In the genomic region with DNA sequence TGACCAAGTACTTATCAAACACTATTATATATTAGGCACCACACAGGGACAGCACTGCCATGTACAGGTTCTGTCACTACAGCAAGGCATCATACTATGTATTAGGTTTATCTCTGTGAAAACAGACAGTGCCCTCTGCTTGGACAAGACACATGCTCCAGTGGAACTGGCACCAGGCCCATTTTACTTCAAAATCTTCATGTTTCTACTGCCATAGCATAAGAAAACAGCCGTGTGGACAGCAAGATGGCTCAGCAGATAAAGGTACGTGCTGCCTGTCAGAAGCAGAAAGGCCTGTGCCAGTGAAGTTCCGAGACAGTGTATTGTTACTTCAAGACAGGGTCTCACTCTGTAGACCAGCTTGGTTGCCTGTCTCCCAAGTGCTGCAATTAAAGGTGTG, we compare ENCODE assay signal across 24 mouse cellular contexts. TPM values are rescaled to one million over a fixed set of nuclear protein-coding genes. Genes with fewer than 3 reads are reported as not detected.
A peak's percentile ranks its signal among the peaks of the same experiment; 100 is the strongest.
DNase-seq lines count a peak whose midpoint lies in the region; ATAC-seq lines count a peak whose summit lies in the region.
"Had no signal": no experiment of that assay in that cellular context is flagged by ENCODE, and none has a peak within 500 bp of the region (broad histone marks: within the 10 kb centered on the region; RNA-seq: fewer than 3 reads in every experiment).

No protein-coding gene starts in this region.

- H3K4me3 ChIP-seq in liver, embryonic 16.5 days (ENCODE audit: low read depth, low read length) = no peak overlapping the region
- H3K4me3 ChIP-seq in limb, embryonic 10.5 days = no peak overlapping the region
- H3K4me3 ChIP-seq: embryonic facial prominence, embryonic 15.5 days; forebrain, embryonic 10.5 days; hindbrain, embryonic 13.5 days; intestine, embryonic 15.5 days; limb, embryonic 12.5 days; midbrain, embryonic 15.5 days; myocyte; neural tube, embryonic 13.5 days had no signal

- no peak overlapping the region for H3K4me2 ChIP-seq in liver, embryonic 16.5 days (ENCODE audit: low read depth, low read length)
- H3K4me2 ChIP-seq: embryonic facial prominence, embryonic 15.5 days; hindbrain, embryonic 13.5 days; intestine, embryonic 15.5 days; limb, embryonic 12.5 days; midbrain, embryonic 15.5 days; neural tube, embryonic 13.5 days had no signal

- no peak overlapping the region for H3K9ac ChIP-seq in liver, embryonic 16.5 days (ENCODE audit: low read depth, low read length)
- H3K9ac ChIP-seq: embryonic facial prominence, embryonic 15.5 days; forebrain, postnatal 0 days; hindbrain, embryonic 13.5 days; intestine, embryonic 15.5 days; limb, embryonic 12.5 days; midbrain, embryonic 15.5 days; neural tube, embryonic 13.5 days had no signal

- peaks cover 10% of the 10 kb centered on the region for H3K4me1 ChIP-seq in liver, embryonic 16.5 days (ENCODE audit: control insufficient read depth, low read depth, low read length)
- H3K4me1 ChIP-seq in limb, embryonic 10.5 days = no peaks in the 10 kb centered on the region
- H3K4me1 ChIP-seq: embryonic facial prominence, embryonic 15.5 days; forebrain, embryonic 10.5 days; hindbrain, embryonic 13.5 days; intestine, embryonic 15.5 days; limb, embryonic 12.5 days; midbrain, embryonic 15.5 days; neural tube, embryonic 13.5 days had no signal

- H3K27ac ChIP-seq in liver, embryonic 16.5 days (ENCODE audit: low read length) = peak overlapping the region; percentile 41; the same call in 1 of the 2 replicates
- no peak overlapping the region for H3K27ac ChIP-seq in limb, embryonic 10.5 days
- H3K27ac ChIP-seq: embryonic facial prominence, embryonic 15.5 days; forebrain, embryonic 10.5 days; hindbrain, embryonic 13.5 days; intestine, embryonic 15.5 days; limb, embryonic 12.5 days; midbrain, embryonic 15.5 days; neural tube, embryonic 13.5 days had no signal

- H3K27me3 ChIP-seq in liver, embryonic 16.5 days (ENCODE audit: control insufficient read depth, insufficient read depth, low read depth, low read length) = no peaks in the 10 kb centered on the region
- no peaks in the 10 kb centered on the region for H3K27me3 ChIP-seq in limb, embryonic 10.5 days (ENCODE audit: low read depth, poor library complexity, severe bottlenecking)
- H3K27me3 ChIP-seq: embryonic facial prominence, embryonic 15.5 days; hindbrain, embryonic 13.5 days; intestine, embryonic 15.5 days; limb, embryonic 12.5 days; midbrain, embryonic 15.5 days; neural tube, embryonic 13.5 days had no signal

- H3K36me3 ChIP-seq in liver, embryonic 16.5 days (ENCODE audit: control insufficient read depth, insufficient read depth) = peaks cover 25% of the 10 kb centered on the region
- peaks cover 95% of the 10 kb centered on the region for H3K36me3 ChIP-seq in limb, embryonic 10.5 days

- peak; percentile 73 for DNase-seq in c-Kit-positive CD71-positive TER-119-negative erythroid progenitor cells, embryonic 14.5 days (ENCODE audit: low read depth)
- DNase-seq in liver = peak; percentile 25
- DNase-seq in spleen, postnatal 4 days (ENCODE audit: low spot score in 2 of 2) = peak; percentile 71 to 74
- no peak for DNase-seq in limb, embryonic 10.5 days (ENCODE audit: low spot score)
- DNase-seq in cerebellum, adult 11 months = no peak
- DNase-seq: adrenal gland, postnatal 36 days; cerebellum, adult 8-10 months; forebrain, postnatal 0 days; kidney, adult 8-10 months; kidney, postnatal 10 days; lung, adult 2 months; lung, postnatal 14 days; retina, postnatal 1 day; right cerebral cortex, postnatal 25 days had no signal

- ATAC-seq in liver, embryonic 16.5 days (ENCODE audit: low read depth) = peak; percentile 84
- ATAC-seq in CD4-positive, CD25-positive, alpha-beta regulatory T cell, adult 4 months = no peak
- ATAC-seq: forebrain, postnatal 0 days; intestine, embryonic 15.5 days; midbrain, embryonic 15.5 days had no signal

- H3K9me3 ChIP-seq in liver, embryonic 16.5 days (replicated peaks; ENCODE audit: control insufficient read depth, low read length) = no peaks in the 10 kb centered on the region
- no peaks in the 10 kb centered on the region for H3K9me3 ChIP-seq in limb, embryonic 10.5 days (replicated peaks)
- H3K9me3 ChIP-seq: embryonic facial prominence, embryonic 15.5 days; forebrain, embryonic 10.5 days; hindbrain, embryonic 13.5 days; intestine, embryonic 15.5 days; limb, embryonic 12.5 days; midbrain, embryonic 15.5 days; neural tube, embryonic 13.5 days had no signal

- 27% methylated on average over 3 of the region's 3 CpGs for WGBS in liver, embryonic 16.5 days (ENCODE audit: insufficient replicate concordance)
- WGBS in limb, embryonic 10.5 days = 96% methylated on average over 3 of the region's 3 CpGs

RNA-seq across cellular contexts. Expression of a gene that starts 20.2 kb away (rescaled TPM):
- polyA plus RNA-seq in liver, embryonic 16.5 days (2015; fragmentation: Nextera tagmentation; extraction: Ambion mirVana) = 12.2 and 12.7 TPM in 2 replicates
- polyA plus RNA-seq in CD4-positive, CD25-positive, alpha-beta regulatory T cell, adult 4 months (2017; shearing (Covaris generic)) = 10 to 100 TPM; 16.7 to 17.7 TPM
- polyA plus RNA-seq in limb, embryonic 10.5 days (2016; fragmentation: Nextera tagmentation; extraction: Ambion mirVana) = 48.2 and 49.0 TPM in 2 replicates

RNA-seq across cellular contexts. Expression of a gene that starts 29.1 kb away (rescaled TPM):
- 24.9 and 28.5 TPM in 2 replicates for polyA plus RNA-seq in liver, embryonic 16.5 days (2015; fragmentation: Nextera tagmentation; extraction: Ambion mirVana)
- polyA plus RNA-seq in CD4-positive, CD25-positive, alpha-beta regulatory T cell, adult 4 months (2017; shearing (Covaris generic)) = 100 to 1,000 TPM in 1 of 2 experiments, 10 to 100 TPM in 1; 70.7 to 118 TPM
- polyA plus RNA-seq in limb, embryonic 10.5 days (2016; fragmentation: Nextera tagmentation; extraction: Ambion mirVana) = 151 TPM in 2 replicates

RNA-seq across cellular contexts. Expression of a gene that starts 33.0 kb away (rescaled TPM):
- polyA plus RNA-seq in liver, embryonic 16.5 days (2015; fragmentation: Nextera tagmentation; extraction: Ambion mirVana) = 31.0 and 35.3 TPM in 2 replicates
- polyA plus RNA-seq in CD4-positive, CD25-positive, alpha-beta regulatory T cell, adult 4 months (2017; shearing (Covaris generic)) = 10 to 100 TPM; 84.4 to 91.9 TPM
- 60.9 and 62.9 TPM in 2 replicates for polyA plus RNA-seq in limb, embryonic 10.5 days (2016; fragmentation: Nextera tagmentation; extraction: Ambion mirVana)

Comparison
In these comparisons a context has a peak if more than half of its experiments do, and no peak if none do; other contexts are left out.
1. DNase-seq: peak in c-Kit-positive CD71-positive TER-119-negative erythroid progenitor cells, embryonic 14.5 days (single experiment), liver (single experiment) and spleen, postnatal 4 days (2 of 2); none in limb, embryonic 10.5 days (single experiment) and cerebellum, adult 11 months (single experiment).